Mouse (Mus musculus) right cerebral cortex, adult 18-20 months (tissue): Measurements from ENCODE around the gene Syne1.

Source experiments
- DNase-seq: peaks from one replicate; pipeline ENCODE4 v3.0.0; 2022; ENCODE audit warnings: mixed read lengths

The Syne1 gene

DNA sequence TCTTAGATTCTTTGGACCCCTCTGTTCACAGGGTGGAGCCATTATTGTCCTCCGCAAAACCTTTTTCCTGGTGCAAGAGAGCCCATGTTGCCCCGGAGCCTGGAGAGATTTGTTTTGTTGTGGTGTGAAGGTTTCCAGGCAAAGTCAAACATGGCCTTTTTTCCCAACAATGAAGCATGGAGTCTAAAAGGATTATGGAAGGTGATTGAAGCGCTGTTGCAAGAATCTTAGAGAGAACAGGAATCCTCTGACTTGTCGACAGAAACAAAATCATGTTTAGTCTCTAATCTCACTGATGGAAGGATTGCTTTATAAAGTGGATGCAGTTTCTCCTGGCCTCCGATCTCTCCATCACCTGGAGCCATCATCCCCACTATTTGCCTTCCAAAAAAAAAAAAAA, at the start of gene Syne1:
Syne1 (minus strand) TSS at position 101 of the 400 bp plus-strand sequence.
- no peak for DNase-seq

DNA sequence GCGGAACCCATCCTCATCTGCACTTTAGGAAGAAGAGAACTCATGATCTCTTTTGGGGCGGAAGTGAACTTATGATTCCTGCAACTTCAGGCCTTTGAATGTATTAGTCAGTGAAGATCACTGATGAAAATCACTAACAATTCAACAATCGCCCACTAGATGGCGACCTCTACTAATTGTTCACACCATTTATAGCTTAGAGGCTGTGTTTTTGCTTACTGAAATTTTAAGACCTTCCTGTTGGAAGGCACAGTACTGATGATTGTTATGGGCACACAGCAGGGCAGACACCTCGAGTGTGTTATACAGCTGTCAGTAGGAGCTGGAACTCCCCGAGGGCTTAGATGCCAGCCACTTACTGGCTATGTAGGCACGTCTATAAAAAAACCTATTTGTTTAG, 48.8 kb upstream of the Syne1 start:
- peak; percentile 61 for DNase-seq

DNA sequence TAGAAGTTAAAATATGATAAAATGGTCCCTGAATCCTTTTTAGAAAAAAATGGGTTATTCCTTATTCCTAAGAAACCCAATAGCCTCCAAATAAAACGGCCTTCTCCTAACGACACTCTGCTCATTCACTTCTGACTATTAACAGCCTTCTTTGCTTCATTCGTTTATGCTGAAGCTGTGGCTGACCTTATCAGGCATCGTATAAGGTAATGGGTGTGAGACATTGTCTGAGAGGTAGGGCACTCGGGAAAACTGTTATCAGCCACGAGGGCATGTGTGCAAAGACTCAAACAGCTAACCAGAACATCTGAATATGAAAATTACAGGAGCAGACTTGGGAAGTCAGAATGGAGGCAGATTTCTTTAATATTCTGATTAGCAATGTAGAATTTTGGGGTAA, 45.3 kb upstream of the Syne1 start:
- DNase-seq = no peak

DNA sequence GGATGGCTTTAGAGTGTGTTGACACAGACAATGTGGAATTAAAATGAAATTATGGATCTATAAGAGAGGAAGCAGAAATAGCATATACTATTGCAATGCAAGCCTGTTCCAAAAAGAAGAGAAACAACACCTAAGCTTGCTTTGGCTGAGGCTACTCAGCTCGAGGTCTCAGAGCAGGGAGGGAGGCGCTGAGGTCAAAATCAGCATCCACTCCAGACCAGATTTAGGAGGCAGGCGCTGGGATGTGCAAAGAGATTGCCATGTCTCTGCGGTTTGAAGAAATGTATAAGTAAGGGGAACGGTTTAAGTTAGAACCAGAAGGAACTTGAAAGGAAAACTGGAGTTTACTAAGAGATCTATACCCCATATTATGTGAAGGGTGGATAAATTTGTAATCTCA, 43.2 kb upstream of the Syne1 start:
- no peak for DNase-seq

DNA sequence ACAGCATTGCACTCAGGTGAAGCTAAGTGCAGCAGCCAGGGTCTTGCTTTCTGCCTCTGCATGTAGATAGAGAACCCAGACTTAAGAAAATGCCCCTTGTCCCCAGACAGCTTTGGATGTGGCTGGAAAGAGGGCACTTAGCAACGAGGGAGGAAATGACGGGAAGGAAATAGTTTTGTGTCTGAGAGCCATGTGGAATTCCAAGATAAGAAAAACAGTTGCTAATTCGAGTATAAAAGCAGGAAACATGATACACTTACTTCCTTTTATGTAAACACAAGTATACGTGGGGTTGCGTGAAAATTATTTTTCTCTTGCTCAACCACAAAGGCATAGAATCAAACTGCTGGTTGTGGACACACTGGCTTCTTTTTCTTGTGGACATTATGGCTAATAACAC, 42.2 kb upstream of the Syne1 start, which contains the start of gene Myct1:
Myct1 (plus strand) TSS at position 312 of the 400 bp plus-strand sequence.
- DNase-seq = no peak

DNA sequence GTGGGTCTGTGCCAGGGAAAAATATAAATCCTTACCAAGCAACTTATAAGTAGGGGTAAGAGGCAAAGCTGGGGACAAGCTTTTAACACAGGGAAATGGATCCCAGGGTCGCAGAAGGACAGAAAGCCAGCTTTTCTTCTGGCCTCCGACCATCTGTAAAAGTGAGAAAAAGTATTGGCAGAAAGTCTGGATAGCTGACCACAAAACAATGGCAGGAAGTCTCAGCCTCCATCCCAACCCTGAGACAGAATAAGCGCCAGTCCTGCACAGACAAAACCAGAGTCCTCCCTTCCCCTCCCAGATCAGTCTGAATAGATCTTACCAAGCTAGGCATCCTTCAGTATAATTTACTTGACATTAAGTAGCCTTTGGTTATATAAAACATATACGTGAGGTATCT, 40.7 kb upstream of the Syne1 start:
- no peak for DNase-seq

DNA sequence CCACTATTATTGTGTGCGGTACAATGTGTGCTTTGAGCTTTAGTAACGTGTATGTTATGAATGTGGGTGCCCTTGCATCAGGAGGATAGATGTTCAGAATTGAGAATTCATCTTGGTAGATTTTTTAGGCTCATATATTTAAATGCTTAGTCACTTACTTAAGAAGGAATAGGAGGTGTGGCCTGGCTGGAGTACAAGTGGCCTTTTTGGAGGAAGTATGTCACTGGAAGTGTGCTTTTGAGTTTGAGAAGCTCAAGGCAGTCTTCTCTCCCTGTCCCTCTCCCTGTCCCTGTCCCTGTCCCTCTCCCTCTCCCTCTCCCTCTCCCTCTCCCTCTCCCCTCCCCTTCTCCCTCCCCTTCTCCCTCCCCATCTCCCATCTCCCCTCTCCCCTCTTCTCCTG, 39.8 kb upstream of the Syne1 start:
- DNase-seq = no peak

DNA sequence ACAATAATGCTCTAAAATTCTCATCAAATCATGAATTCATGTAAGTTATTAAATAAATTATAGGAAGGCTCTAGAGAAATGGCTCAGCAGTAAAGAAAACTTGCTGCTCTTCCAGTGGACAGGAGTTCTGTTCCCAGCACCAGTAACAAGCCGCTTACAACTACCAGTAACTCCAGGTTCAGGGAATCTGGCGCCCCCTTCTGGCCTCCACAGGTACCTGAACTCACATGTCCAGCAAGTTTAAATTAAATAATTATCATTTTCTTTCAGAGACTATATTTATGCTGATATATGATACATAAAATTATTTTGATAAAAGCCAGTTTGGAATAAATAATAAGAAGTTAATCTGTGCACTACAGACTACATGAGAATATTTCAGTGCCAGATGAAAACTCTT, 22.0 kb upstream of the Syne1 start:
- no peak for DNase-seq

DNA sequence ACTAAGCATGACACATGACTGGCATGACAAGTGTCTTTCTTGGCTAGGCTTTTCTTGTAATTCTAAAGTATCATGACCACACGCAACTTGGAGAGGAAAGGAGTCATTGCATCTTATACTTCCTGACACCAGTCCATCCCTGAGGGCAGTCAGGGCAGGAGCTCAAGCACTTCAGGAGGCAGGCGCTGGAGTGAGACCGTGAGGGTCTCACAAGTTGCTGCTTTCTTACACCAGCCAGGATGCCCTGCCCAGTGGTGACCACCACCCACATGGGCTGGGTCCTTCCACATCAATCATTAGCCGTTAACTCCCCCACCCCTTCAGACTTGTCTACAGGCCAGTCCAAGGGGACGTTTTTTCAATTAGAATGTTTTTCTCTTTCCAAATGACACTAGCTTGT, 20.1 kb upstream of the Syne1 start:
- no peak for DNase-seq

DNA sequence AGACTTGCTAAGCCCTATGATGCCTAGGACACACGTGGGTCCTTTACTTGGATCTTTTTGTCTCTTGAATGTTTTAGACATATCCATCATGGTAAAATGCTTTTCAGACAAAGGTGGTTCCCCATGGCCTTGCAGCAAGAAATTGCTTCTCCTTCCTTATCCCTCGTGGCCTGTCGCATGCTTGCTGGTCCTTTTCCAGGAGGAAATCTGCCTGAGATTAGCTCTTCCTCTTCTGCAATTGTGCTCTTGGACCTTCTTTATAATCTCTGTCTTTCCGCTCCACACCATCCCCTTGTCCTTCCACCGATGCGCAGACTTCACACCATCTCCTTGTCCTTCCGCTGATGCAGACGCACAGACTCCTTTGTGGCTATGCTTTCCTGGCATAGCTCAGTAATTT, 18.8 kb upstream of the Syne1 start:
- no peak for DNase-seq

DNA sequence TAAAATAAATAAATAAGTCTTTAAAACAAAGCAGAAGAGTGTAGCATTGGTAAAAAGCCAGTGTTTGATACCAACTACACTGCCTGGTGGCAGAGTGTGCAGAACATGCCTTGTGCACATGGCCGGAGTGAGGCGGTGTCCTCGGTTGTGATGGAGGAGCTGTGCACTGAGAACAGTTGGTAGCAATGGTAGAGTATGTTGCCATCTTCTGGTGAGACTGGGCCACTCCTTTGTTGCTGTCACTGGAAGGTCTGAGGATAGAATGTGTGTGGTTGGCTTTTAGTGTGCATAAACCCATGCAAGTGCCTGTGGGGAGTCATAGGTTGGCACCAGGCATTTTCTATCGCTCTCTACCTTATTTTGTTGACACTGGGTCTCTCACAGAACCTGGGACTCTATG, 17.7 kb upstream of the Syne1 start:
- DNase-seq = peak; percentile 13

DNA sequence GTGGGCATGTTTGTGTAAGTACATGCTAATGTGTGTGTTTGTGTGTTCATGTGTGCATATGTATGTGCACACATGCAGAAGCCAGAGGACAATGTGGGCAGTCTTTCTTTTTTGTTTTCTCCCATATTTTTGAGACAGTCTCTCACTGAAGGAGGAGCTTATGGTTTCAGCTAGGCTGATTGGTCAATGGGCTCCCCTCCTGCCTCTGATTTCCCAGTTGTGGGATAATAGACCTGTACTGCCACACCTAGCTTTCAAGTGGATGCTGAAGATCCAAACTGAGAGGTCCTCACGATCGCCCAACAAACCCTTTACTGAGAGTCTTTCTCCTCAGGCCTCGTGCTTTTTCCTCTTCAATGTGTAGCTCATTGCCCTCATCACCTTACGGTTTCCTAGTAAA, 10.4 kb upstream of the Syne1 start:
- no peak for DNase-seq

DNA sequence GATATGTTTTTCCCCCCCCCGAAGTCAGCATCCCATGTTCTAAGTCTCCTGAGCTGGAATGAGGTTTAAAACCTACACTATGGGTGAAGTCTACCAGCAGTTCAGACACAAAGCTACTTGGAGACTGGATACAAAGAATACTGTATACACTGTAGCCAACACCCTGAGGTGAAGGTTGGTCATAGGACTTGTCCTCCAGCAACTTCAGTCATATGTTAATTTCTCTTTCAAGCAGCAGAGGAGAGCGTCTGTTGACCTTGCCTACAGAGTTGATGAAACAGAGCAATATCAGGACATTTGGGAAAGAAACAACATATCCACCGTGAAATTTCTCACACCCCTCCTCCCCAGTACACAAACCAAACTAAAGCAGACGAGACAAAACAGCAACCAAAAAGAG, 9.2 kb upstream of the Syne1 start:
- DNase-seq = no peak

DNA sequence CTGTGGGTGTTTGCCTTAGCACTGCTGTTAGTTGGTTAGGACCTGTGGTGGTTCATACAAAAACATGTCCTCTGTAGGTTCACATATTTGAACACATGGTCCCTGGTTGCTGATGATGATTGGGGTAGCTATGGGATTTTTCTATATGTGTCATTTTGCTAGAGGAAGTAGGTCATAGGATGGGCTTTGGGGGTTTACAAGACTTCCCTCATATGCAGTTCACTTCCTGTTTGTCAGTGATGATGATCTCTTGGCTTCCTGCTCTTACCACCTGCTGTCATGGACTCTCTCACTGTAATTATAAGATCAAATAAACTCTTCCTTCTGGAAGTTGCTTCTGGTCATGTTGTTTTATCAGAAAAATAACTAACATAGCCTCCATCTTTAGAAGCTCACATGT, 7.5 kb upstream of the Syne1 start:
- no peak for DNase-seq

DNA sequence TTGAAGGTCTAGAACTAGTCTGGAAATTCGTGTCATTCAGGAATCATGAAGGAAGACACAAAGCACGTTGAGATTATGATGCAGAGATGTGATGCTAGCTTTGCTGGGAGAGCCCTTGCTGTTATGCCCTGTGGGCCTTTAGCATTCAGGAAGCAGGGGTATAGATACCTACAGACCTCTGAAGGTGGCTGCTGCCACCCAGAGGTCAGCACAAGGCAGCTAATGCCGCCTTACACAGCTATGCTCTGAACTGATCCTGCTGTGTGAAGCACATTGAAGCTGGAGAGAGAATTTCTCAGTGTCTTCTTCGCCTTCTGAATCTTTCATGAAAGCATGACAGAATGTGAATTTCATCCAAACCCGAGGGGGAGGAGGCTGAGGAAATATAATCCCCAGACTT, 3.7 kb upstream of the Syne1 start:
- peak; percentile 29 for DNase-seq

DNA sequence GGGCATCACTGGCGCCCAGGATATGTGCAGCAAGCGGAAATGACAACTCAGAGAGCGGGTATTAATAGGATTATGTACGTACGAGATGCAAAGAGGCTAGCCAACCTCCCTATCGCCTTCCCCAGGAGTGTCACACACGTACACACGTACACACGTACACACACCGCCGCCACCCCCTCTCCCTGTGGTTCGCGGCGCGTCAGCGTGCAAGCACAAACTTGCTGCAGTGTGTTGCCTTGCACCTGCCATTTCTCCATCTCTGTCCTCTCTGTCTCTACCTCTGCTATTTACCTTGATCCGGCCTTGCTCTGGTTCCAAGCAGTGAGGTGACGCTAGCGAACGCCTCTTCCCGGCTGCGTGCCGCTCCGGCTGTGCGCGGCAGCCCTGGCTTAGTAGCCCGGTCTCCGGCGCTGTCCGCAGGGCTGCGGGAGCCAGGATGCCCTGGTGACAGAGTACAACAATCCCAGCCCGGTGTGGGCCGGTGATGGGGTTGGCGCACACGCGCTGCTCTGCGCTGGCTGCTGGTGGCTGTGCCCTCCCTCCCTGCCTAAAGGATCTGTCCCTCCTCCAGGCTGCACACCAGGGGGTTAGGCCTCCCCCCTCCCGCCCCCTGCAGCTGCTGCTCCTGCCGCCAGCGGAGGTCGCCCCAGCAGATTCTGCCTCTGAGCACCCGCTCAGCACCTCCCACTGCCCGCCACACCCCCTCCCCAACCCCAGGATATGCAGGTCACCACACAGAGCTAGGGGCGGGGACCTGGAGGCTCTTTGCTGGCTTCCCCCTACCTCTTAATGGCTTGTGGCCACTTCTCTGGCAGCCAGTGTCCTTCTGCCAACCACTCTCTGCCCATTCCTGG, 887 bp downstream of the Syne1 start:
- peak; percentile 68 for DNase-seq

DNA sequence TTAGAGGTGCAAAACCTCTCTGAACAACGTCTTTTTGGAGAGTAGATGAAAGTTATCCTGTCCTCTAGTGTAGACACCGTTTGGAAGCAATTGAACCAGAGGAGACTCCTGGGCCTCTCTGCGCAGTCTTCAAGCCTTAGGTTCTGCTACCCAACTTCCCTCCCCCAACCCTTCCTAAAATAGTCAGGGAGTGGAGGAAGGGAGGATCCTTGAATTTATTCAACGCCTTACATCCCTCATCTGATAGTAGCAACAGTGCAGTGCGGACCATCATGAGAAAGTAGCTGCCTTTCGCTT, 1.5 kb downstream of the Syne1 start:
- DNase-seq = no peak

DNA sequence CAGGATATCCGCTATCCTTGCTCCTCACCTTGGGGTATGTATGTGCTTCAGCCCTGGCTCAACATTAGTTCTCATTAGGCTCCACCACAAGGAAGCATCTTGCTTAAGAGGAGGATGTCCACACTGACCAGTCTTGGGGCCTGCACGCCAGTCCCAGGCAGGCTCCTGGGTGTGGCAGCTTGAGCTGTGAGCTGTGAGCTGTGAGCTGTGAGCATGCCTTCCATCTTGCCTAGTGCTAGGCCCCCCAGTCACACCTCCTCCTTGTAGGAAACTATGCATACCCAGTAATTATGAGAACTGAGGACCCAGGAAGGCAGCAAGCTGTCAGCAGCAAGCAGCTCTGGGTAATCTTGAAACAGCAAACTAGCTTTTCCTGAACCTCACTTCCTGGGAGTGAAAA, 2.6 kb downstream of the Syne1 start:
- DNase-seq = no peak

DNA sequence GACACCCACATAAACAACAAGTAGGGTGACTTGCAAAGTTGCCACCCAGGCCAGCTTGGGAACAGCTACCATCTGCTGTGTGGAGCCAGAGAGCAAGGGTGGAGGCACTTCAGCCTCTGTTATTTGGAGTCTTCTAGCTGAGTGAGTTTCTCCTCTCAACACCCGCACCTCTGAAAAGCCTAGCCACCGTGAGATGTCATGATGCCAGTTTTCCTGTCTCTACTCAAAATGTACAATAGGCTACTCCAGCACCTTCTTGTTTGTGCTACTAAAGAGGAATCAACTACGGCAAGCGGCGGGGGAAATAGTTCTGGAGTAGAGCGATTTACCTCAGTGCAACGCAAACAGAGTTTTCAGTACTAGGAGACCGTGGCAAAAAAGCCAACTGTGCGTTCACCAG, 3.5 kb downstream of the Syne1 start:
- DNase-seq = no peak

DNA sequence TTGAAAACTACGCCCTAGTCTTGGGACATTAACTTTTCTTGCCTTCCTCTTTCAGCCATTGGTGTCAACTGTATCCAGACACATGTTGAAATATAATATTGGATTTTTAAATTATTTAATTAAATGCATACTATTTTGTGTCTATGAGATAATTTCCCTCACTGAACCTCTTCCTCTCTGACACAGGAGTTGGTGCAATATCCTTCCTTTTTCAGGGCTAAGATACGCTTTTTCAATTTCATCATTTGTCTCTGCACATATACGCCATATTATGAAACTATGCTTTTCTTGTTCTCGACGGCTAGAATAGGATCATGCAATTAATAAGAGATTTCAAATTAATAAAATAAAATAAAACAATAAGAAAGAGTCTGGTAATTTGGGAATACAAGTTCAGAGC, 4.9 kb downstream of the Syne1 start:
- no peak for DNase-seq

DNA sequence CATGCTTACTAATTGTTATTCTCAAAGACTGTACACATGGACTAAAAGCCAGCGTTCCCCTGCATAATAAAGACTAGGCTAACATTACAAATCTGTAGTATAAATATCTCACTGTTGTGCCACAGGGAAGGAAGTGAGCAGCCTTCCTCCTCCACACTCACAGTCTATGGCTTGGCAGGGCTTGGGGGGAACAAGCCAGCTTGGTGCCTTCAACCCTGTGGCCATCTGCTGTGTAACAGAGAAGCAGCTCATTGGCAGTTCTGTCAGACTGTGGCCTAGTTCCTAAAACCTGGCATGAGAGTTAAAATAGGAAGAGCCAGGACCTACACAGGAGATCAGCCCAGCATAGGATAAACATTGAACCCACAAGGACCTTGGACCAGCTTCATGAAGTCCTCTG, 23.0 kb downstream of the Syne1 start:
- DNase-seq = peak; percentile 42

DNA sequence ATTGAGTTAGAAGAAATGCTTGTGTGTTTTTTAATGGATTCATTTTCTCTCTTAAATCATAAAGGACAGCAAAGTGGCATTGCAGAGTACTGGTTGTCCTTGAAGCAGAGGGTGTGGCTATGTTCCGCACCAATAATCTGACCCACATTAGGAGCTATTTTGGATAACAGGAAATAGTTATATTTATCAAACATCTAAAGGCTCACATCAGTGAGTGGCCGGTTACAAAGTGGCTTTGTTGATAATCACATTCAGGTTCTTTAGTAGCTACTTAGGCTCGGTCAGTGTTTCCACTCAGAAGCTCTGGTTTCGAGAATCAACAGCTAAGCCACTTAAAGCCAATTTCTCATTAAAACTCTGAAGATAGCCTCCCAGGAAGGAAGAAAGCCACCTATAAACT, 23.6 kb downstream of the Syne1 start:
- no peak for DNase-seq

DNA sequence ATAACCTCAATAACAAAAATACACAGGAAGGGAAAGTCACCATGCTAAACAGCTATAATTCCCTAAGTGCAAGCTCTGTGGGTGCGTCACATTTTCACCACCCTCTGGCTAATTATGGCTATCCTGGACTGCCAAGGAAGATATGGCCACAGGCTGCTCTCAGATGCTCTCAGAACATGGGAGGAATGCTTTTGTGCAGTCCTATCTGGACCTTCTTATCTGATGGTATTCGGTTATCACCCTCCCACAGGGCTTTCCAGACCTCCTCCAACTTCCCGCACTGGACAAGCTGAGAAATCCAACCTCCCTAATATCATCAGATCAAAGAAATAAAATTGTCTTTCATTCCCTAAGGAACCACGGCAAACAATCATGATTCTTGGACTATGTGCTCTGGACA, 28.4 kb downstream of the Syne1 start:
- DNase-seq = no peak

DNA sequence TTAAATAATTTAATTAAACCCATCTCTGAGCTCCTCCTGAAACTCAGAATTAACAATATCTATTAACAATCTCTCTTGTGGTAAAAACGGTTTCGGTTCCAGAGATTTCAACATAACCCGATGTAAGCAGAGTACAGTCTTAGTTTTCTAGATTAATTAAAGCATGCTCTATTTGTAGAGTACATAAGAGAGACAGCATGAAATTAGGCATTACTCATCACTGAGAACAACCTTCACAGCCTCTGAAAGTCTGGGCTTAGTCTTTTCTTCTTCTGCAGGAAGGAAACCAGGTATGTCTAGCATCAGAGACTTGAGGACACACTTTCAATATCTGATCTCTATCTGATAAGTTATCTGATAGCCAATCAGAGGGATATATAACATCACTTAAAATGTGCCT, 29.0 kb downstream of the Syne1 start:
- DNase-seq = no peak

DNA sequence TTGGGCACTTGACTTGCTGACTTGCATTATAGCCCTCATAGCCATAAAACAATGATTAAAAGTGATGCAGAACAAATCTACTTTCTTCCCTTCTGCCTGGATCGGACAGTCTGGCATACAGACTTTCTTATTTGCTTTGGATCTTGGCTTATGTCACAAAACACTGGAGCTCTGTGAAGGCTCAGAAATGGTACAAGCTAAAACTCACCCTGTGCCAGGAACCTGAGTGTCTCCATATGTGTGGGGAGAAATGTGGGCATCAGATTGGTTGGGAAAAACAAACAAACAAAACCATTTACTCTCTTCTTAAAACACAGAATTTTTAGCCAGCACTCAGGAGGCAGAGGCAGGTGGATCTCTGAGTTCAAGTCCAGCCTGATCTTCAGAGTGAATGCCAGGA, 30.6 kb downstream of the Syne1 start:
- DNase-seq = no peak

DNA sequence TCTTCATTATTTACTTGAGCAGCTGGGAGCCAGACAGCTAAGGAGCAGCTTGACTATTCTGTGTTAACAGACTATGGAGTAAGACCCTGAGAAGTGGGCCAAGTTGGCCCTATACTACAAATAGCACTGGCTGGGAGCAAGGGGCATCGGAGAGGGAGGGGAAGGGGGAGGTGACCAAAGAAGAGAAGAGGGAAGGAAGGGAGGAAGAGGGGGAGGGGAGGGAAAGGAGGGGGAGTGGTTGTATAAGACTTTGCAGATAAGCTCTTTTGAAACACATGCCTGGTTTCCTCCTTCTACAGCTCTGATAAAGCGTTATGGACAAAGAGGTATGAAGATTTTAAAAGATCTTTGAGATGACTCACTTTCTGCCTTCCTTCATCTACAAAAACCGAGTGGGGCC, 36.0 kb downstream of the Syne1 start:
- DNase-seq = no peak
